Mouse (Mus musculus) gastrocnemius, postnatal 36 days (tissue): ENCODE data around the gene Akirin2. TPM values are rescaled to one million over a fixed set of nuclear protein-coding genes. Genes with fewer than 3 reads are reported as not detected.

Source experiments
- DNase-seq, 2 experiments: peaks; one replicate each; pipeline ENCODE4 v3.0.0; 2022
- intact Hi-C: fragments of 180-260 bp; cut with DNase I; formaldehyde crosslinking; loops from one replicate; pipeline ENCODE4 v1.15.1; 2025
- total RNA-seq, 2 experiments: library from RNA; stranded (reverse); gene quantifications; 2 replicates each; pipeline ENCODE4 v1.2.3; 2021

Gene Akirin2
- total RNA-seq, 2 experiments from 2014 or later: 33.4 to 42.6 TPM

GRCm38 (mm10) chr4:34582476-34582875, 31.7 kb downstream of the Akirin2 start:
- no peak for DNase-seq
- intact Hi-C loops: no loop called here

DNA sequence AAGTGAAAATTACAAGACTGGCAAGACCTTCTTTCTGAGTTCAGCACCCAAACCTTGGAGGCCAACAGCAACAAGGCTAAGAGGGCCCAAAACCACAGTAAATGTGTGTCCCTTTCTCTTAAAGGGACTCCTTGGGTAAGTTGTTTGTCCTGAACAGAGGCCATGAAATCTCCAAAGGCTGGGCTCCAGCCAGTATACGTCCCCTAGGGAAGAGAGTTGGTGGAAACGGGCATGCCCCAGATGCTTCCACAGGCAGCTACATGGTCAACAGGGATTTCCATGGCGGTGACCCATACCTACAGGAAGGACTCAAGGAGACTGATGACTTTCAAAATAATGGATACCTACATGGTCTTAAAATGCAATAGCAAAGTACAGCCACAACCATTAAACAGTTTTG, 32.7 kb downstream of the Akirin2 start:
- no peak for DNase-seq
- intact Hi-C loops: no loop called here

- intact Hi-C loops: no loop called here
- no peak for DNase-seq
These were observed 34.3 kb downstream of the Akirin2 start for GRCm38 (mm10) chr4:34584871-34585607.

DNA sequence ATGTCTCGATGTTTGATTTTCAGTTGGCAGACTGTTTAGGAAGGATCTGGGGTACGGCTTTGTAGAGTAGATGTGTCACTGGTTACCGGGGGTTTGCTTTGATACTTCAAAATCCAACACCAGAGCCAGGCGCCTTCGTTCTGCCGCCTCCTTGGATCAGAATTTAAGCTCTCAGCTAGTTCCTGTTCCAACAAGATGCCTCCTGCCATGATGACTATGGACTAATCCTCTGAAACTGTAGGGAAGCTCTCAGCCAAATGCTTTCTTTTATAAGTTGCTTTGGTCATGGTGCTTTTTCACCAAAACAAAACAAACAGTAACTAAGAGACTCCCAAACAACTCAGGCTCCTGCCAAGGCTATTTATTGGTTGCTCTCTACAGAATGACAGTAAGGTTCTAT, 52.4 kb downstream of the Akirin2 start:
- intact Hi-C loops: no loop called here

DNA sequence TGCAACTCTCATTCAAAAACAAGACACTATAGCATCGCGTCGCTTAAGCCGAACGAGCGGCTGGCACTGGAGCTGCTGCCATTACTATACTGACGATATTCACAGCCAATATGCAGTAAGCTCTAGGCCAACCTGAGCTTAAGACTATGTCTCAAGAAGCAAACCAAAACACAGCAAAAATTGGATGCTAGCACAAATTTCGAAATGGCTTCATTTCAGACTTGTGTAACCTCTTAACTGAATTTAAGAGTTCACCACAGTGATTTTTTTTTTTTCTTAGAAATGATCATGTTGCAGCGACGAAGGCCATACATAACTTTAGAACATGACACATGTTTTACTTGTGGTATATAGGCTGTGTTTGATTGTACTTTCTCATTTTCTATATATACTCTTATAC, 55.9 kb downstream of the Akirin2 start:
- intact Hi-C loops: no loop called here
- no peak for DNase-seq

More for the DNA sequence above, 52.4 kb downstream of the Akirin2 start:
- no peak for DNase-seq

- DNase-seq: no peak
- intact Hi-C loops: loop anchor here (10.0 kb wide), 1 partner anchor 161 kb away; the partner anchor contains the start of gene Smim8
These were observed 62.9 kb downstream of the Akirin2 start for GRCm38 (mm10) chr4:34613571-34614145.

- peak; percentile 85 to 87 for DNase-seq
- intact Hi-C loops: loop anchor here (10.0 kb wide), 1 partner anchor 160 kb away; the partner anchor contains the start of gene Smim8
These were observed 63.9 kb downstream of the Akirin2 start, which contains the start of the genes Orc3 and Rars2 for GRCm38 (mm10) chr4:34614630-34615094. Gene Orc3 (minus strand): TSS chr4:34614944. Gene Rars2 (plus strand): TSS chr4:34614957.

GRCm38 (mm10) chr4:34615303-34615702, 64.6 kb downstream of the Akirin2 start:
- intact Hi-C loops: loop anchor here (10.0 kb wide), 1 partner anchor 159 kb away; the partner anchor contains the start of gene Smim8
- no peak for DNase-seq

DNA sequence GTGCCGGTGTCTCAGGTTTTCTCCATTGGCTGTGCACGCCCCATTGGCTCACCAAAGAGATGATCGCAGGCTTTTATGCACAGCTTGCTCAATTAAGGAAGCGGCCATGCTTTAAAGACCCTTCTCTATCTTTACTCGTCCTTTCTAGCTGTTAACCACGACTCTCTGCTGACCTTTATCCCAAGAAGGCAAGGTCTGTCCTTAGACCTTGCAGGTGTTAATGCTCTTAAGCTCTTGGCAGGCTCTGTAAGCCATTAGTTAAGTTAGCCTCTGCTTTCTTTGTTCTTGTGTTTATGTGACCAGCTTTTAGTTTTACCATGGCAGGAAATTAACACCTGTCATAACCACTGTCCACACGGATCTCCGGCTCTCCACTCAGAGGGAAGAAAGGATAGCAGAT, 65.4 kb downstream of the Akirin2 start:
- no peak for DNase-seq
- intact Hi-C loops: loop anchor here (10.0 kb wide), 1 partner anchor 159 kb away; the partner anchor contains the start of gene Smim8

Other genes starting within 250 kb of the Akirin2 start
- gene Orc3, start 64.0 kb downstream of the Akirin2 start, total RNA-seq: 10 to 100 TPM; 32.7 to 36.2 TPM
- 10 to 100 TPM; 15.2 to 18.2 TPM for gene Rars2, start 64.0 kb downstream of the Akirin2 start, total RNA-seq
- gene Slc35a1, start 136.5 kb downstream of the Akirin2 start, total RNA-seq: 10 to 100 TPM in 1 of 2 experiments, 1 to 10 TPM in 1; 8.6 to 10.3 TPM
- gene Cfap206, start 179.3 kb downstream of the Akirin2 start, total RNA-seq: not detected
- gene Gm136, start 205.3 kb downstream of the Akirin2 start, total RNA-seq: not detected
- gene Smim8, start 227.5 kb downstream of the Akirin2 start, total RNA-seq: 10 to 100 TPM; 22.9 to 25.2 TPM